Mouse (Mus musculus) E14TG2a.4 (cell line): Measurements from ENCODE around the gene Mettl16.

Experiments used
- H3K27me3 ChIP-seq: 2 replicates; pipeline ENCODE4 v1.6.1; 2014; ENCODE audit warnings: low read length, control low read depth; ENCODE audit not compliant: insufficient read depth
- H3K36me3 ChIP-seq: 2 replicates; pipeline ENCODE4 v1.6.1; 2014; ENCODE audit warnings: low read length, control low read depth; ENCODE audit not compliant: insufficient read depth
- H3K4me1 ChIP-seq: replicated peaks from 2 replicates; pipeline ENCODE4 v1.6.1; 2014; ENCODE audit warnings: low read depth, low read length, control low read depth
- H3K4me3 ChIP-seq: replicated peaks from 2 replicates; pipeline ENCODE4 v1.5.1; 2014; ENCODE audit warnings: mild to moderate bottlenecking, low read length
- H3K9me3 ChIP-seq: 2 replicates; pipeline ENCODE4 v1.6.1; 2014; ENCODE audit warnings: low read length, control low read depth
- CTCF ChIP-seq: conservative IDR thresholded peaks from 2 replicates; pipeline ENCODE4 v1.5.1; 2014; ENCODE audit warnings: low read length
- NANOG ChIP-seq: IDR thresholded peaks from 2 replicates; pipeline ENCODE4 v1.6.1; 2014; ENCODE audit warnings: borderline replicate concordance, low read length, mixed read lengths
- POU5F1 ChIP-seq: IDR thresholded peaks from 2 replicates; pipeline ENCODE4 v1.6.1; 2014; ENCODE audit warnings: low read length, borderline replicate concordance

Gene Mettl16

GRCm38 (mm10) chr11:74837694-74838431, 67.2 kb downstream of the Mettl16 start:
- Histone ChIP-seq H3K4me1 (peaks cover 90% of the 10 kb centered on the region), H3K27me3 (no peaks in the 10 kb centered on the region), H3K36me3 (peaks cover 74% of the 10 kb centered on the region), H3K4me3 (peak overlapping the region; percentile 80), H3K9me3 (no peaks in the 10 kb centered on the region)
- TF ChIP-seq CTCF (no peak), POU5F1 (no peak), NANOG (no peak)

- peaks cover 79% of the 10 kb centered on the region for H3K36me3 ChIP-seq
- H3K4me3 ChIP-seq, result peak overlapping the region; percentile 80
- no peaks in the 10 kb centered on the region for H3K9me3 ChIP-seq
- H3K4me1 ChIP-seq, result peaks cover 90% of the 10 kb centered on the region
- TF ChIP-seq POU5F1 (no peak), NANOG (no peak), CTCF (no peak)
- no peaks in the 10 kb centered on the region for H3K27me3 ChIP-seq
These were observed 67.8 kb downstream of the Mettl16 start for GRCm38 (mm10) chr11:74838441-74838840.

- TF ChIP-seq POU5F1 (no peak), NANOG (no peak), CTCF (no peak)
- Histone ChIP-seq H3K36me3 (peaks cover 81% of the 10 kb centered on the region), H3K4me3 (peak overlapping the region; percentile 80), H3K27me3 (no peaks in the 10 kb centered on the region), H3K4me1 (peaks cover 90% of the 10 kb centered on the region), H3K9me3 (no peaks in the 10 kb centered on the region)
These were observed 68.3 kb downstream of the Mettl16 start for GRCm38 (mm10) chr11:74838971-74839370.

GRCm38 (mm10) chr11:74839860-74840715, 69.5 kb downstream of the Mettl16 start:
- Histone ChIP-seq H3K4me3 (peak overlapping the region; percentile 80; the same call in 1 of the 2 replicates), H3K4me1 (peaks cover 90% of the 10 kb centered on the region), H3K27me3 (no peaks in the 10 kb centered on the region), H3K9me3 (peaks cover 1% of the 10 kb centered on the region; the same call in 1 of the 2 replicates), H3K36me3 (peaks cover 80% of the 10 kb centered on the region)
- TF ChIP-seq POU5F1, result no peak
- no peak for TF ChIP-seq CTCF
- no peak for TF ChIP-seq NANOG

- peaks cover 7% of the 10 kb centered on the region; the same call in 1 of the 2 replicates for H3K9me3 ChIP-seq
- no peak overlapping the region for H3K4me3 ChIP-seq
- TF ChIP-seq POU5F1, result no peak
- TF ChIP-seq CTCF, result no peak
- no peak for TF ChIP-seq NANOG
- H3K36me3 ChIP-seq, result peaks cover 81% of the 10 kb centered on the region
- H3K27me3 ChIP-seq, result no peaks in the 10 kb centered on the region
- peaks cover 85% of the 10 kb centered on the region for H3K4me1 ChIP-seq
These were observed 70.1 kb downstream of the Mettl16 start for GRCm38 (mm10) chr11:74840739-74841138.

GRCm38 (mm10) chr11:74841366-74841765, 70.7 kb downstream of the Mettl16 start:
- Histone ChIP-seq H3K9me3 (peaks cover 8% of the 10 kb centered on the region; the same call in 1 of the 2 replicates), H3K27me3 (no peaks in the 10 kb centered on the region), H3K4me1 (peaks cover 83% of the 10 kb centered on the region), H3K4me3 (no peak overlapping the region), H3K36me3 (peaks cover 80% of the 10 kb centered on the region)
- no peak for TF ChIP-seq NANOG
- no peak for TF ChIP-seq POU5F1
- no peak for TF ChIP-seq CTCF

GRCm38 (mm10) chr11:74842045-74842444, 71.4 kb downstream of the Mettl16 start:
- Histone ChIP-seq H3K27me3 (no peaks in the 10 kb centered on the region), H3K36me3 (peaks cover 73% of the 10 kb centered on the region), H3K4me1 (peaks cover 77% of the 10 kb centered on the region), H3K4me3 (0 out of 2 replicates have a peak overlapping the region, but pooled peaks have one; percentile 26), H3K9me3 (peaks cover 8% of the 10 kb centered on the region; the same call in 1 of the 2 replicates)
- TF ChIP-seq NANOG (no peak), POU5F1 (no peak), CTCF (no peak)

GRCm38 (mm10) chr11:74842656-74843434, 72.2 kb downstream of the Mettl16 start:
- TF ChIP-seq POU5F1 (no peak), NANOG (no peak), CTCF (no peak)
- peaks cover 8% of the 10 kb centered on the region; the same call in 1 of the 2 replicates for H3K9me3 ChIP-seq
- peaks cover 78% of the 10 kb centered on the region for H3K4me1 ChIP-seq
- no peaks in the 10 kb centered on the region for H3K27me3 ChIP-seq
- H3K4me3 ChIP-seq, result peak overlapping the region; percentile 26
- H3K36me3 ChIP-seq, result peaks cover 69% of the 10 kb centered on the region
